Mouse (Mus musculus) embryo, embryonic 9.5 days (tissue): ENCODE results near the gene Abcc2.

Experiments used
- DNase-seq: peaks from one replicate; pipeline ENCODE4 v3.0.0-alpha.2; 2017; ENCODE audit errors: extremely low spot score

Gene Abcc2

DNA sequence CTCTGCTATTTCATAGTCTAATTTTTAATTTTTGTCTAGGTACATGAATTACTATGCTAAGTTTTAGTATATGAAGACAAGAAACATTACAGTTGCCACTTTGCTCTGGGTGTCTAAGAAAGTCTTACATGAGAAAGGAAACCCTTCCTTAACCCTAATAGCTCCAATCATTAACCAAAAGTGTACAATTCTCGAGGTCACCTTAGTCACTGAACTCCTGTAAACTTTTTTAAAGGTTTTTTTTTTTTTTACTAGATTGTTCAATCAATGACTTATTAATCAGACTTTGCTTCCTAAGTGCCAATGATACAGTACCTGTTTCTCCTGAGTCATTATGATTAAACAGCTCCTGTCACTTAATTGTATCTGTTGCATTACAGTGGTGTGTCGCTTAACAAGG is 4.7 kb upstream of the Abcc2 start:
- no peak for DNase-seq

DNA sequence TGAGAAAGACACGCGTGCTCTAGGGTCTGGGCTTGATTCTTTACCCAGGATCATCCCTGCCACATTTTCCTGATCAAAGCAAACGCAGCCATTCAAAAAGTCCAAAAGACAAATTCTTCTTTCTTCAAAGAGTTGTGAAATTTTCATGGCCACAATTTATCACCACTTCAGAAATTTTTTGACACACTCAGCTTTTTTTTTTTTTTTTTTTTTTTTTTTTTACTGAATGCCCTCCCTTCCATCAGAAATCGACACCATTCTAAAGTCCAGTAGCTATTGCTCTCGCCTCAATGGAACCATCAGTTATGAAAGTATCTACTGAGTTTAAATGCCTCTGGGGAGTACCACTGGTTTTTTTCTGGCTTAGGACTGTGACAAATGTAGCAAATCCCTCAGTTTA is 1.6 kb upstream of the Abcc2 start:
- DNase-seq: no peak

DNA sequence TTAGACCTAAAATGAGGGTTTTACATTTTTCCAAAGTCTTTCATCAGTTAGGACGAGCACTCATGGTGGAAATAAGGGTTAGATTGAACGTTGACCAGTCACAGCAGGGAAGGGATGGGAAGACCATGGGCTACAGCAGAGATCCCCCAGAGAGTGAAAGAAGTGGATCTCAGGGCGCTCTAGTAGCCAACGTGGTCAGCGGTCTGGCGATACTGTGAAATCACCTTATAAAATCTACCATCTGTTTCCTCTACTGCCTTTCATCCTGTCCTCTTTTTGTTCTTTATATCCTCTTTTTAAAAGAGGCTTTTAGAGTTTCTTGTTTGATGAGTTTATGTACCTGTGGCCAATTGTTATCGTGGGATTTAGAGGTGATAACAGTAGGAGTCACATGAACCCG is 2.8 kb downstream of the Abcc2 start:
- DNase-seq: no peak

DNA sequence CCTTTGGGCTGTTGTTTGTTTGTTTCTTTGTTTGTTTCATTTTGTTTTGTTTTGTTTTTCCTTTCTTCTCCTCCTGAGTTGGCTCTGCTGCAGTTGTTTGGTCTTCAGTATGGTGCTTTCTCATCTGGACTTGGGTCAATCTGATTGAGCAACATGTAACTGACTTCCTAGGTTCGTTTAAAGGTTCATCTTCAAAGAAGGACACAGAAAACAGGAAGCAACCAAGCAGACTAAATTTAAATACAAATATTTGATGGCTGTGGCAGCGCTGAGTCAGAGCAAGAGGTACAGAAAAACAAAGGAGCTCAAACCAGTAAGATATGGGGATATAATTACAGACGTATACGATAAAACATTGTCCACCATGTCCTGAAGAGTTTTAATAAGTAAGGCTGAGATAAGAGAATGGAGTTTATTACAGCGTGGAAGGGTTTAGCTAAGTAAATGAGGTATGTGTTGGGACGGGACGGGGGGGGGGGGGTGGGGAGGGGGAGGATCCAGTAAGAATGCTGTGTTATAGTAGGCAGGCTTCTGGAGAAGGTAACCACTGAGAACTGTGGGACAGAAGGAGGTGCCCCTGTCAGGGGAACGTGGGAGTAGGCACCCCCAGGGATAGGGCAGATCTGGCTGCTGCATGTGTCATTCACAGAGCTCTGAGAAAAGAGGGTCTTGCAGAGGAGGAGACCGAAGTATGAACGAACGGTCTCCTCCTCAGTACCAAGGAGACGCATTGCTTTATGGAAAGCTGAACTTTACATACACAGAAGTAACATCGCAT is 4.4 kb downstream of the Abcc2 start:
- no peak for DNase-seq

DNA sequence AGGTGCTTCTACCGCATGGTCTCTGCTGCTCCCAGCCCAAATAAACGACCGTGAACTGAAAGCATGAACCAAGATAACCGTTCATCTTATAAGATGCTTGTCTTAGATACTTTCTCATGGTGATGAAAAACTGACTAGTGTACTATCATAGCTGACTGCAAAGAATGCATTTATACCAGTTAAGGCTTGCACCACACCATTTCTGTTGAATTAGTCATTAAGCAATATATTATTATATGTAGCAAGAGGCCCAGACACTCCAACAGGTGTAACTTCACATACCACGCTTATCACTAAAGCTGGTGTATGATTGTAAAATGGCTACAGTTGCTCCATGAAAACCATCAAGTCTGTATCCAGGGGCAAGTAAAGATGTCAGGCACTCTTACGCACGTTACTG is 7.8 kb downstream of the Abcc2 start:
- no peak for DNase-seq

DNA sequence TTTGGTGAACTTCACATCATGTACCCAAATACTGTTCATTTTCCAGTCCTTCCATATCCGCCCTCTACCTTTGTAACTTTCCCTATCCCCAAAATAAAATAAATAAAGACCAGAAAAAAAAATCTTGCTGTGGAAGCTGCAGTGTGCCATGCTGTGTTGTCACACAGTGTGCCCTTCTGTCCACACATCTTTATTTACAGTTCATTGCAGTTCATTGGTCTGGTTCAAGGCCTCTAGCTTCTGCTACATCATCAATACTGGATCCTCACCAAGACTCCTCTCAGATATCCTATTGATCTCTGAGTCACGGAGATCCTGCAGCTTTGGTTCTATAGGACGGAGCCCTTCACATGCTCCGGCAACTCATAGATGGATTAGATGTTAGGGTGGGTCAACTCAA is 10.5 kb downstream of the Abcc2 start:
- no peak for DNase-seq

DNA sequence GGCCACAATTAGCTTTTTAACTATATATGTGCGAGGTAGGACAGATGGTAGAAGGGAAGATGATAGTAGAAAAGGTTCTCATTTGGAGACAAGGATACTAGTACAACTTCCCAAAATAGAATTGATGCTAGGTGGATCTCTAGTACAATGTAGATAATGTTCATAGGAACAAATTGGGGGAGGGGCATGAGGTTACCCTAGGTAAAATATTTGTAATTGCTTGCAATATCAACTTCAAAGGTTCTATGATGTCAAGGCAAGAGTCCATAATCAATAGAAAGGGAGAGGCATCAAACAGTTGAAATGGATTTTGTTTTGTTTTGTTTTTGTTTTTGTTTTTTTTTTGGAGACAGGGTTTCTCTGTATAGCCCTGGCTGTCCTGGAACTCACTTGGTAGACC is 12.0 kb downstream of the Abcc2 start:
- no peak for DNase-seq

DNA sequence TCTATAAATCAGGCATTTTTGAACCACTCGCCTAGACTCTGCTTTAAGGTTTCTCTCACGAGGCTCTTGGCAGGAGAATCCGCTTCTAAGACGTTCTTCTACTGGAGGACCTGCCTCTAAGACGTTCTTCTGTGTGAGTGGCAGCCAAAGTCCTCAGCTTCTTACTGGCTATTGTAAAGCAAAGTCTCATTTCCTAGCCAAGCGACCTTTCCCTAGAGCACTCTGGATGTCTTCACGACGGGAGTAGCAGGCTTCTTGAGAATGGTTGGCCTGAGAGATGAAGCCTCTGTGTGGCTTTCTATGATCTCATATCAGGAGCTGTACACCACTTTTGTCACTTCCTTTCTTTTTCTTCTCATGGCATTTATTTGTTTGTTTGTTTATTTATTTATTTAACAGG is 13.5 kb downstream of the Abcc2 start:
- DNase-seq: no peak

DNA sequence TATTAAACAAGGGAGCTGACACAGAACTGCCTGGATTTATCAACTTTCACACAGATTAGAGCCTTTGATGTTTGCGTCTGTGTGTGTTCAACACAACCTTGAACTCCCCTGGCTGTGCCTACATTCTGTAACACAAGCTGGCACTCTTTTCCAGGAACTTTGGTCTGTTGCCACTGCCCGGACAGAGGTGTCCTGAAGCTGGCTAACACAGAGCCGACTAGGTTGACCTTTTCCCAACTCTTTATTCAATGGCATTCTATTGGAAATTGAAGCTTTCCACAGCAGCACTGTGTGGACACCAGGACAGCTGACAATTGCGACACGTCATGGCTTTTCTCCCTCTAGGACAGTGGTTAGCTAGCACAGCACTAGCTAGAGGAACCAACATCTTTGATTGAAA is 15.2 kb downstream of the Abcc2 start:
- DNase-seq: no peak

DNA sequence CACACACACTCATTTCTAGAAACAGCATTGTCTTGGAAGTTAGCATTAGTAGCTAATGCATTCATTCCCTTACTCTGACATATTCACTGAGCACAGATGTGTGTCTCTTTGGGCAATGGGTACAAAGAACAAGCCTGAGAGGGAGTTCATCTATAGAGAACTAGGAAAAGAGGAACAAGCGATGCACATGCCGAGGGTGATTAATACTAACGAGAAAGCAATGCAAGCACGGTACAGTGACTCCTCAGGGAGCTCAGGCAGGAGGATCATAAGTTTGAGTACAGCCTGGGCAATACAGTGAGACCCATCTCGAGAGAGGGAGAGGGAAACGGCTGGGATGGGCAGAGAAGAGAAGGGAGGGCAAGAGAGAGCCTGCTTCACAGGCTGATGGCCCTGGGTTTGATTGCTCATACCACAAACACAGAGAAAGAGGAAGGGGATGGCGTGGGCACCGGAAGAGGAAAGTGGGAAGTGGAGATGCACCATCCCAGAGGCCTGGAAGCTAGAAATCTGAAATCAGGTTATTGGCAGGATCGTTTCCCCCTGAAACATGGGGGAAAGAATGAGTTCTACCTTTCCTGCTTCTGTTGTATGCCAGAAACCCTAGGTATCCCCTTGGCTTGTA is 19.5 kb downstream of the Abcc2 start:
- DNase-seq: no peak

DNA sequence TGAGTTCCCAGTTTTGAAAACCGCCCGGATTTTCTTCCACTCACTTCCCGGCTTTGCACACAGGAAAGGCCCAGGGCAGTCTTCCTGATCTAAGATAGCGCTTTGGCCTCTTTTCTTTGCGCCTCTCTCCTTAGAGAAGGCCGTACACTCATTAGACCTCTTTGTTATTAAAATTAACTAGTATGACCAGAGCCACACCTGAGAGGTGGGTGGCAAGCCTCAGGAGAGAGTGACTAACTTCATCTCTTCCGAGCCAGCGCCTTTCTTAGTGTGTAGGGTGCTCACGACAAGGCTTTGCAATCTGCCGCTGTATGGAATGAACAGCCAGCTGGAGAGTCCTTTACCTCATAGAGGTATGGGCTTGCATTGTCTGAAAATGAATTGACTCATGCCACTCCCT is 21.9 kb downstream of the Abcc2 start:
- DNase-seq: no peak

DNA sequence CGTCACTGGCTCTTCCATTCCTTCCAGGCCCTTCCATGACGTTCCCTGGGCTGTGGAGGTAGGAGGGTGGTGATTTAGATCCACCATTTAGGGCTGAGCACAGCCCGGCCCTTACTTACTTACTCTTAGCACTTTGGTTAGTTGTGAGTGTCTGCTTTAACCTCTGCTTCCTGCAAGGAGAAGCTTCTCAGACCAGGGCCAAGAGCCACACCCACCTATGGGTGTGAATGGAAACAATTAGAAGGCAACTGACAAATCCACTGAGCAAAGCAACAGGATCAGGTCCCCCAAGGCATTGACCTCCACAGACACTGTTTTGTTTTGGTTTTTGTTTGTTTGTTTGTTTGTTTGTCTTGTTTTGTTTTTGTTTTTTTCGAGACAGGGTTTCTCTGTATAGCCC is 27.3 kb downstream of the Abcc2 start:
- no peak for DNase-seq

DNA sequence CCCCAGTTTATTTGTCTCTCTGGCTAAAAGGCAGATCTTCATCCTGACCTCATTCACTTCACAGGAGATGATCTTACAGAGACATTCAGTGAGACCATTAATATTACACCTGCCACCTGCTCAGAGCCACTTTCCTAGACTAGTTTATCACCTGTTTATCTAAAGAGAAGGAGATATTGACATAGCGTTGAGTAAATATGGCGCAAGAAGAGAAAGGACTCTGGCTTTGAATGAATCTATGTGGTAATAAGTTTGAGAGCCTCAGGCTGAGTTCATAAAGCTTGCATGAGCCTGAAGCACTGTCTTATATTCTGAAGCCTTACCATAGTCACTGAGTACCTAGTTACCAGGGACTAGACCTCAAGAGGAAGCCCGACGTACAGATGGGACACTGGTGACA is 29.4 kb downstream of the Abcc2 start:
- DNase-seq: no peak

DNA sequence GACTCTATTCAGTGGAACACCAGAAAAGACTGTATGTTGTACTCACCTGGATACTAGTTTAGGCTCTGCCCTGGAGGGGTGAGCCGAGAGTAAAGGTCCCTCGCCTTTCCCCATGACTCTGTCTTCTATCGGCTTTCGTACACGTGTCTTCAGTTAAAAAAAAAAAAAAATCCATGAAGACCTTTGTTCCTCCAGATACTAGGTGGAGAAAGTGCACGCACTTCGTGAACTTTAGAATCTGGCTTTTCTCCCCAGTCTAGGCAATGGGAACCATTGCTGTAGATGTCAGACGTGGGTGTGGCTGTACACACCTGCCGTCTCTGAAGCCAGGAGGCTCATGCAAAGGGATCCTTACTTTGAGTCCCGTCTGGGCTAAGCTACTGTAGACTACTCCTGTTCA is 31.3 kb downstream of the Abcc2 start:
- no peak for DNase-seq

DNA sequence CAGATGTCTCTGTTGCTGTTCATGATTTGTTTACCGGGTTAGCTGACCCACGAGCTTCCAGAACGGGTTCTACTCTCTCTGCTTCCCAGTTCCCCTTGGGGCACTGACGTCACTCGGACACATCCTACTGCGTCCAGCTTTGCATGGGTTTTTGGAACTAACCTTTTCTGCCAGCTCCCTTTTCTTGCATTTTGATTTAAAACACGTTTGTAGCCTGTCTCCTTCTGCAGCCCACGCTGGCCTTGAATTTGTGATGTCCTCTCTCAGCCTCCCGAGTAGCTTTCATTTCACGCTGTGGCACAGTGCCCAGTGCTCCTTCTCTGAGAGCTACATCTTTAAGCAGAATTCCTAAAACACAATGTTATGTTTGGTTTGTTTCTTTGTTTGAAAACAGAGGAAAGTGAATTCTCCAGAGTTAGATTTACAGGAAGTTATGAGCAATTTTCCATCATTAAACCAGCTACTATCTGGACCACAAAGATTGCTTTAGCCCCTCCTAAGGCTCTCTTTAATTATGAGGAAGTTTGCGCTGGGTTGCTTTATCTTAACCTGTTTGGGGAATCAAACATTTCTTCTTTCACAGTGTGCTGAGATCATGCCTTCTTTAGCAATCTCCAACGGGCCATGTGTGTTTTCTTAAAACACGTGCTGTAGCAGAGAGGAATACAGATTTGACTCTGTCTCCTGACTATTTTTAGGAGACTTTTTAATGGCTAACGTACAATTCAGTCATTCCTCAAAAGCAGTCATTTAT is 33.8 kb downstream of the Abcc2 start:
- DNase-seq: no peak

DNA sequence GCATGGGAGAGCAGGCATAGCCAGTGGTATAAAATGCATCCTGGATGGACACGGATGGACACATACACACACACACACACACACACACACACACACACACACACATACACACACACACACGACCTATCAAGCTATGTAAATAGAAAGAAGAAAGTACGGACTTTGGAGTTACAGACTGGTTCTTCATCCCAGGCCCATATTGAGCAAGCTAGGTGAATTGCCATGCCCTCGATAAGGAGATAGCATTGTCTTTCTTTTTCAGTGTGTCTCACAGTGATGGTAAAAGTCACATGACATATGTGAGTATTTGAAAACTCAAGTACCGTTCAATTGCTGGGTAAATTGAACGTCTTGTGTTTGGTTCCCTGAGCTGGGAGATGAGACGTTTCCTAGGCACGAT is 44.9 kb downstream of the Abcc2 start:
- DNase-seq: no peak

DNA sequence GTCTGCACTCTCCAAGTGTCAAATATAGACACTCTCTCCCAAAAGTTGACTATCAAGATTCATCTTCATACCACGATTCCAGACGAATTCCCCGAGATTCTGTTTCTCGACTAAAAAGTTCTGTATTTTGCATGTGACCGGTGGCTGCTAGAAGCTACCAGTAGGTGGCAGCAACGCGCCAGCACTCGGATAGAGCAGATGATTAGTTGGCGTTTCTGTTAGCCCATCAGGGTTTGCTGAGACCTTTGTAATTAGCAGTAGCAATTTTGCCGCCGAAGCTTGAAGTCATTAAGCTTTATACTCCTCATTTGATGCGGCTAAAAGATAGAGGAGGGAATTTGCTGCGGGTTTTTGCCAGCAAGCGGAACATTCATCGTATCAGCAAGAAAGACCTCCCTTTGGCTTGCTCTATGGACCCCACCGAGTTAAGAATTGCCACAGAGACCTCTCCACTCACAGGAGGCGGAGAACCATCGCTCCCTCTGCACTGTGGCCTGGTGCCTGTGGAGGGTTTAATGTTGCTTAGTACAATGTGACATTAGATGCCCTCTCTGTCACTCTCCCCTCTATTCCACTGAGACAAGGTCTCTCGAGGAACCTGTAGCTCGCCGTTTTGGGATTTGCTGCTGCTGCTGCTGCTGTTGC is 50.6 kb downstream of the Abcc2 start:
- DNase-seq: peak; percentile 72

DNA sequence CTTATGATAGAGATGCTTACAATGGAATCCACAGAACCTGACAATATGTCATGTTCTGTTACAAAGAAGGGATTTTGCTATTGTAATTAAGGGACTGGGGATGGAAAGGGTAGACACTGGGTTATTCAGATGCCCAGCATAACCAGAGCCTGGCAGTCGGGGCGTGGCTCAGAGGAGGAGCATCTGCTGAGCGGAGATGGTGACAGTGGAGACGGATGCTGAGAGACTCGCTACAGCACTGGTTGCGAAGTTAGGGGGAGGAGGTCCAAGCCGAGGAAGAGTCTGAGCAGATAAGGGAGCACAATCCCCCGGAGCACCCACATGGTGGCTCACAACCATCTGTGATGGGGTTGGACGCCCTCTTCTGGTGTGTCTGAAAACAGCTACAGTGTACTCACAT is 61.2 kb downstream of the Abcc2 start:
- no peak for DNase-seq

DNA sequence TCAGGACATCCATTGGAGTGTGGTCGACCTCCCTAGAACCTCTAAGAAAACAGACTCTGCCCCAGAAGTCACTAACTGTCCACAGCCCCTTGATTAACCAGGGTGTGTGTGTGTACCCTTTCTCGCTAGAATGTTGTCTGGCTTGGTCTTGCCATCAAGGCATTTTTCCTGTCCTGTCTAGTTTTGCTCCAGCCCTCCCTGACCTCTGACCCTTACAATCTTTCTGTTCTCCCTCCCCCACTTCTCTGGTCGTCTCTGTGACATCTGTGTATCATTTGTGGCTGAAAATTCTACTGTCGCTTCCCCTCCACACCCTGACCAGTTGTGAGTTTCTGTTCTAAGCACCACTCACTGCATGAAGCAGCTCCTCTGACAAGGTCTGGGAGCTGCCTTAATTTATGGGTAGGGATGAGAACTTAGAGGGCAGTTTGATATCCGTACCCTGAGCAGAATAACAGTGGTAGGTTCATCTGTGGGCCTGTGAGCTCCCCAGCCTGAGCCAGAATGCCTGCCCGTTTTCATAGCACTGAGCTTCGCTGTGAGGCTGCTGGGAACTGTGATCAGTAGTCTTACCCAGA is 63.4 kb downstream of the Abcc2 start:
- peak; percentile 43 for DNase-seq

DNA sequence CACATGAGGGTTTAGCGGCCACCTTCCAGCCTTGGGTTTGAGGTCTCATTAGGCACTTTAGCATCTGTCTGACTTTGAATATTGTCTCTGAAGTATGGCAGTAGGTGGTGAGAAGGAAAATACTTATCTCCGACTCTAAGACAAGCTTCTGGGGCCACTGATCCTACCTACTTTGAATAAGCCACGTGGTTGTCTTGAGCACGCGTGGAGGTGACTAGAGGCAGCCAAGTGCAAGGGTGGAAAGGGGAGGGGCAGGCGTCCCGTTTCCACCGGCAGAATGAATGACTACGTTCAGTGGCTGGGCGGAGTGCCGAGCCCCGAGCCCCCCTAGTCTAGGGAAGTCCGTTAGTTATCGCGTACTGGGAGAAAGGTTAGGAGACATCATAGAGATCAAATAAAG is 65.1 kb downstream of the Abcc2 start:
- DNase-seq: no peak

DNA sequence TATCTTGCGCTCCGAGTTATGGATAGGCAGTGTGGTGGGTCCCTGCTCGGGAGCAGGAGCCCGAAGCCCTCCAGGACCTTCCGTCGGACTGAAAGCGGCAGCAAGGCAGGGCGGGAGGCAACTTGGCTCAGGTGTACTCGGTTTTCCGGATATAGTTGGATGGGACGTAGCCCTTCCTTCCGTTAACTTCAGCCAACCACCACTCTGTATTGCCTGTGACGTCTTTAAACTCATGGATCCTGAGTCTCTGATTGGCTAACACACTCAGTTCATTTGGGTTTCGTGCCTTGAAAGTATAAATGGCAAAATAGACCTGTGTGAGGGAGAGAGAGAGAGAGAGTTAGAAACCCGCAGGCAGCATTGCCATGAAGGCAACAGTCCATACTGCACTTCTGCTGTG is 66.0 kb downstream of the Abcc2 start:
- DNase-seq: no peak

DNA sequence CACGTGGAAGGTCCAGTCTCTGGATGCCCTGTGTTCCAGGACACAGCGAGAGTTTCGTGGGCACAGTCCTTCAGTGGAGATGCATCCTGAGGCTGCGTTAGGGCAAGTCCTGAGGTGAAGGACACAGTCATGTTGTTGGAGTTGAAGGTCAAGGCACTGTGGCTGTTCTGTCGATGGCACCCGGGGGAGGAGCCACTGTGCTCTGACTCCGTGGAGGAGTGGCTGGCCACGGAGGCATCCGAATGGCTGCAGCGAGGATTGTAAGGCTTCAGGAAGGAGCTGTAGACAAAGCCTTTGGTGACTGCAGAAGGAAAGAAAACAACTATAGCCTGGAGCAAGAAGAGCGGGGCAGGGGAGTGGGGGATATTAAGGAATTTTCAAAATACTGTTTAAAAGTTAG is 68.0 kb downstream of the Abcc2 start:
- no peak for DNase-seq
